Mouse (Mus musculus) bone marrow macrophage, adult 2 months (primary cell): ENCODE data around the gene Set.

ENCODE experiments used
- CTCF ChIP-seq: IDR thresholded peaks from 2 replicates; pipeline ENCODE4 v1.5.1; 2012; ENCODE audit warnings: low read depth, mild to moderate bottlenecking, low read length, moderate library complexity
- POLR2A ChIP-seq: IDR thresholded peaks from 2 replicates; pipeline ENCODE4 v1.6.1; 2012; ENCODE audit warnings: mild to moderate bottlenecking, low read depth, low read length, borderline replicate concordance

GRCm38 (mm10) chr2:30010840-30011281, 46.3 kb upstream of the Set start:
- TF ChIP-seq CTCF (no peak), POLR2A (no peak)
